Mouse (Mus musculus): ENCODE measurements around the gene Atp8b3.
A peak's percentile ranks its signal among the peaks of the same experiment; 100 is the strongest.

Atp8b3 gene

GRCm38 (mm10) chr10:80568876-80569275, 30.0 kb upstream of the Atp8b3 start:
- no peak for DNase-seq (ENCODE audit: low read depth)

DNA sequence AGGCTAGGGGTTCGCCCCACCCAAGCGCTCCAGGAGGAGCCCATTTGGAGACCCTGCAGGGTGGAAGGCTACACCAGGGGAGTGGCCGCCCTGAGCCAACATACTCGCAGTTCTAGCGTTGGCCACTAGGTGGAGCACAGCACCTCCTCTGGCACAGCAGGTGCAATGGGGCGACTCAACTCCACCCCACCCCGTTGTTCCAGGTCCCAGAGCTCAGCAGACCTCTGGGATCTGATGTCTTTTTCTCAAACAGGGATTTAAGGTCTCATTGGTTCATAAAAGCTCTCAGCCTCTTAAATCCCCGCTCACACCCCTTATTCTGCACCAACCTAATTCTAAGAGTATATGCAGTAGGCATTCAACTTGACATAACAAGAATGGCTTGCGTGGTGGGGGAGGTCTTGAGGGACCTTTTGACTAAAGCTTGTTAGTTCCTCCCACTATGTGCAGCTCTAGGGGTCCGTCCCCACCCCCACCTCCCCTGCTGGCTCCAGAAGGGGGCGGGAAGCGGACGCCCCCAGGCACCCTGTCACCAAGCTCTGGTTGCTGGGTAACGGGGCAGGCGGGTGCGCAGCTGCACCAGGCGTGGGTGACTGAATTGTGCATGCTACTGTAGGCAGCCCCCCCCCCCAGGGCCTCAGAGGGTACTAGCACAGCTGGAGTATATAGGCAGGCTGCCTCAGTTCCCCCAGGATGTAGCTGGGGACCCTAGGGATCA, 27.6 kb upstream of the Atp8b3 start:
- DNase-seq (ENCODE audit: low read depth), result peak; percentile 82

DNA sequence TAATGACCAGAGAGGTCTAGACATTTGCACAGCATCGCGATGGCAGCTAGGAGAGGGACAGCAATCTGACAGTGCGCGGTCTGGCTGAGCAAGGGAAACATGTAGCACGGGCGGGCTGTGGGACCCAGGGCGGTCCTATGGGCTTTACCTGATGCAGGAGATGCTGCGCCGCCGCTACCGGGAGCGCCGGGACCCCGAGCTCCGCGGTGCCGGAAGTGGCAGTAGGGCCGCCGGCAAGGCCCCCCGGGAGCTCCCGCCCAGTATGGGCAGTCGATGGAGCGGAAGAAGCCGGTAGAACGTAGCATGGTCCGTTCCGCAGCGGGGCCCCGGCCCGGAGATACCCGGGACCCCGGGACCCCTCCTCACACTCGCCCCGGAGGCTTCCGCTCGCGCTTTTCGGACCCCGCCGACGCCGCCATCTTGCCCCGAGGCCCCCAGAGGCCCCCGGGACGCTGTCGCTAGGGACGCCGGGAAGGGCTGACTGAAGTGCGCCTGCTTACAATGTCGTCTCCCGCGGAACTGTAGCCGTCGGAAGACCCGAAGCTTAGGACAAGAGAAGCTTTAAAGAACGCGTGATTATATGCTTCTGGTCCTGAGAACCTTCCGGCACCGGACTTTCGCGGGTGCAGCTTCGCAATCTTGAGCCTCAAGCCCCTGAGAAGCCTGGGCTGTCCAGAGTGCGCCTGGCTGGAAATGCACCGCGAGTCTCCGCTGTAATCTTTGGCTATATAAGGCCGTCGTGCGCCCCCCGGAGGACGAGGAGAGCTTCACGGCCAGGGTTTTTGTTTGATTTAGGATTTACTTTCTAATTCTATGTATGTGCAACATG, 22.4 kb upstream of the Atp8b3 start, which contains the start of gene Rexo1:
Gene Rexo1 (minus strand): TSS at position 445 of the 829 bp plus-strand sequence.
- DNase-seq (ENCODE audit: low read depth), result peak; percentile 97

GRCm38 (mm10) chr10:80560621-80561020, 21.7 kb upstream of the Atp8b3 start:
- DNase-seq (ENCODE audit: low read depth), result no peak

DNA sequence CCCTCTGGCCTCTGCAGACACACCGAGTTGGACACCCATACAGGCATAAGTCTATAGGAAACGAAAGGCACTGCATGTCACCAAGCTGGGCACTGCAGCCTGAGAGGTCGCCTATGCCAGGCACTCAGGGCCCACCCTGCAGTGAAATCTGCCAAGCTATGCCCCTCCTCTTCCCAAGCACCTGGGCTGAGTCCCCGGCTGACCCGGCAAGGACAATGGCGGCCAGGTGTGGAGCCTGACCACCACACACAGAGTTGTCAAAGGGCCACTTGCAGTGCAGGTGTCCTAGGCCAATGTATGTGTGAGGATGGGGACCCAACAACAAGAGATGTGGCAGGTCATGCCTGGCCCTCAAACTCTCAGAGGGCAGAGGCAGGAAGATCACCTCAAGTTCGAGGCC, 20.5 kb upstream of the Atp8b3 start:
- DNase-seq (ENCODE audit: low read depth), result no peak

- DNase-seq (ENCODE audit: low read depth), result no peak
Observed at GRCm38 (mm10) chr10:80557346-80557965, 18.5 kb upstream of the Atp8b3 start.

- no peak for DNase-seq (ENCODE audit: low read depth)
Observed at GRCm38 (mm10) chr10:80553997-80554396, 15.1 kb upstream of the Atp8b3 start.

GRCm38 (mm10) chr10:80553575-80553974, 14.7 kb upstream of the Atp8b3 start:
- no peak for DNase-seq (ENCODE audit: low read depth)

DNA sequence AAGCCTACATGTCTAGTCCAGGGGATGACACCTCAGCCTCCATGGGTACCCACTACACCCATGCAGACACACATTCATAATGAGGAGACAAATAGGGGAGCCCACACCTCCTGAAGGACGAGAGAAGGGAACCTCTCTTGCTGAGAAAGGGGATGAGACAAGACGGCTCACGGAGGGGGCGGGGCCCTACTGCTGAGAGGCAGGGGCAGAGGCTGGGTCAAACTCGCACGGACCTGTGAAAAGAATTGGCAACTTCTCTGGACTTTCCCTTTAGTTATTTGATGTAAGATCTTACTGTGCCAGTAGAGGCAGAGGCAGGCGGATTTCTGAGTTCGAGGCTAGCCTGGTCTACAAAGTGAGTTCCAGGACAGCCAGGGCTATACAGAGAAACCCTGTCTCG, 13.4 kb upstream of the Atp8b3 start:
- no peak for DNase-seq (ENCODE audit: low read depth)

- DNase-seq (ENCODE audit: low read depth), result no peak
Observed at GRCm38 (mm10) chr10:80549279-80549678, 10.4 kb upstream of the Atp8b3 start.

DNA sequence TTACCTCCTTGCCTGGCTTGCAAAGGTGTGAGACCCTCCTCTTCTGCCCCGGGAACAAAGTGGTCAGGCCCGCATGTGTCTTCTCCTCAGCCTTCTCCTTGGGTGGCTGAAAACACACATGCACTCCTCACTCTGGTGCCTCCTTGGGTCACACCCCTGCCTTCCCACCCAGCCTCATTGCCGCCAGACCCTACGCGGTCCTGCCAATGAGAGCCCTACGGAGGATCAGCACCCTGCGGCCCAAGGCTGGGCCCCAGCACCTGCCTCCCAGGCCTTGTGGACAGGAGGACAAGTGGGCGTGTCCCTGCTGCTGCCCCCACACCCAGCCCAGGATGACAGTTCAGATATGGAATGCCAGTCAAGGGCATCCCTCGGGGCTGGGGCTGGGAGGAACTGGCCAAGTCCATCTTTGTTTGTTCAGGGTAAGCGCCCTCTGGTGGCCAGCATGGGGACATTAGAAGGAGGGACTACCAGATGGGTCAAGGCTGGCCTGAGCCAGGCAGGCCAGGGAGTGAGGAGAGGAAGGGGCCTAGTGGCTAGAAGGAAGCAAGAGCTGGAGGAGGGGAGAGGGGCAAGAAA, 9.6 kb upstream of the Atp8b3 start:
- no peak for DNase-seq (ENCODE audit: low read depth)

DNA sequence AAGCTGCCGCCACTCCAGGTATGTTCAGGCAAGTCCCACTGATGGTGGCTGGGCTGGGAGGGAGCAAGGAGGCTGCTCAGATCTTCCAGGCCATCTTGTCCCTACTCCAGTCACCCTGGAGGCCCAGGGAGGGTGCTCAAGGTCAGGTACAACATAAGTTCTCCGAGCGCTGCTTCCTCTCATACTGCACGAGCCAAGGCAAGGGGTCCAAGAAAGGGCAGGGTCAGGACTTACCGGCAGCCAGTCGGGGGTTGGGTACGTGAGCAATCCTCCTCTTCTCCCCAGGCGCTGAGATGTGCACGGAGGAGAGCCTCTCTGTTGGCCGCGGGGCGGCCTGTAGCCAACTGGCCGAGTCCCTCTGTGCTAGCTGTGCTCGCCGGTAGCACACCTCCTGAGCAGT, 8.6 kb upstream of the Atp8b3 start:
- DNase-seq (ENCODE audit: low read depth), result no peak

DNA sequence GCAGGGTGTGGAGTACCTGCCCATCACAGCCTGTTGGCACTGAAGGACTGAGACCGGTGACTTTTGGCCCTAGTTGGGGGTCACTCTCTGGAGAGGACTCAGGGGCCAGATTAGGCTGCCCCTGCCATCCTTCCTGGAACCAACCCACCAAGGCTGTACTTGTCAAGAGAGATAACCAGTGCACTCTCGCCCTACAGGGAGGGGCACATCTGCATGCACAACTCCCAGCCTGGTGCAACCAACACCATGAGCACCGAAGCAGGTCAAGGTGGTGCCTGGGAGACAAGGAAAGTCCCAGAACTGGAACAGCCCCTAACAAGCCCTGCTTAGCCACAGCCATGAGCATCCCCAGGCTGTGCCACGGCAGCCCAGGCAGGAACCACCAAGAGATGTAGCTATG, 8.0 kb upstream of the Atp8b3 start:
- DNase-seq (ENCODE audit: low read depth), result no peak

GRCm38 (mm10) chr10:80545590-80545989, 6.7 kb upstream of the Atp8b3 start:
- DNase-seq (ENCODE audit: low read depth), result no peak

DNA sequence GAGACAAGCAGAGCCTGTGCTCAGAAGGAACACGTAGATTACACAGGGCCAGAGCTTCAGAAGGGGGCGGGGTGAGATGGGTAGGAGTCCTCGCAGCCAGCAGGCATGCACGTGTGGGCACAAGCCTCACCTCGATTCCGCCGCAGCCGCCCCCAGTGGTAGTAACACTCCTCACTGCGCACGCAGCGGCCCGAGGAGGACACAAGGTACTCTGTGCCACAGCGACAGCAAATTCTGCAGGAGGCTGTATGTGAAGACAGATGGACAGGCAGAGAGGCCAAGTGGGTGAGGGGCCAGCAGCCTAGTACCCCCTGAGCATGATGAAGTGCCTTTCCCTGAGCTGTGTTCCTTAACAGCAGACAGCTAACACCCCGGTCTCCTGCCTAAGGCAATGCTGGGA, 4.9 kb upstream of the Atp8b3 start:
- no peak for DNase-seq (ENCODE audit: low read depth)

- DNase-seq (ENCODE audit: low read depth), result no peak
Observed at GRCm38 (mm10) chr10:80539493-80539892, 569 bp upstream of the Atp8b3 start.

DNA sequence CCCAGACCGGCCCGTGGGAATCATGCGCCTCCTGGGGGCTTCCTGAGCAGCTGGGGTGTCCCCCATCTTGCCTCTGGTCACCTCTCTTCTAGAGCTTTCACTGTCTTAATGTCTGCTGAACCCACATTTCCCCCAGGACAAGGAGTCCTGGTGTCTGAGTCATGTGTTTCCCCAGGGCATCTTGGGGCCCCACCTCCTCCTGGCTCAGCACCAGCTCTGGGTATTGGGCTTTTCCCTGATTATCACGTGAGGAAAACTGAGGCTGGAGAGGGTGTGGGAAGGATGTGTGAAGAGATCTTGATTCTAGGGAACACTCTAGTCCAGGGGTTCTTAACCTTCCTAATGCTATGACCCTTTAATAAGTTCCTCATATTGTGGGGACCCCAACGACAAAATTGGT, 744 bp downstream of the Atp8b3 start:
- no peak for DNase-seq (ENCODE audit: low read depth)

- no peak for DNase-seq (ENCODE audit: low read depth)
Observed at GRCm38 (mm10) chr10:80535711-80536110, 3.2 kb downstream of the Atp8b3 start.

DNA sequence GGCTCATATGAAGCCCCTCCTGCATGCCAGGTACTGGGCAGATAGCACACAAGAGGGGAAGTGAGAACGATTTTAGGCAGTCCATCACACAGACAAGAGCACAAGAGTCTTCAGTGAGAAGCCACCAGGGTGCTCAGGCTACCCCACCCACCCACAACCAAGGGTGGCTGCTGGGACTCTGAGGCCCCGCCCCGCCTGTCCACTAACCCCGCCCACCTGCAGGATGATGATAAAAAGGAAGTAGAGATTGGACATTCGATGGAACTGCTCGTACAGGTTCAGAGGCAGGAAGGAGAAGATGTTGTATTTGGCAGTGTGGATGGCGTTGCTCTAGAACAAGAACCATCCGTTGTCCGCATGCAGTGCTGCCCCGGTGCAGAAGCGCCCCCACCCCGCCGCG, 3.9 kb downstream of the Atp8b3 start:
- DNase-seq (ENCODE audit: low read depth), result no peak

DNA sequence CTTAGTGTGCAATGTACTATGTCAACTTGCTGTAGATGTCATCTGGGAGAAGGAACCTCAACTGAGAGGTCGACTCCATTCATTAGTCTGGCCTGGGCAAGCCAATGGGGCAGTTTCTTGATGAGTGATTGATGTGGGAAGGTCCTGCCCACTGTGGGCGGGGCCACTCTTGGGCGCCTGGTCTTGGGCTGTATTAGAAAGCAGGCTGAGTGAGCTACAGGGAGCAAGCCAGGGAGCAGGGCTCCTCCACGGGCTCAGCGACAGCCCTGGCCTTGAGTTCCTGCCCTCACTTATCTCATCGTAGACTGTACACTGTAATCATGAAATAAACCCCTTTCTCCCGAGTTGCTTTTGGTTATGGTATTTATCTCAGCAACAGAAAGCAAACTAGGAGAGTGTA, 5.2 kb downstream of the Atp8b3 start:
- no peak for DNase-seq (ENCODE audit: low read depth)

- DNase-seq (ENCODE audit: low read depth), result no peak
Observed at GRCm38 (mm10) chr10:80532783-80533182, 6.1 kb downstream of the Atp8b3 start.

DNA sequence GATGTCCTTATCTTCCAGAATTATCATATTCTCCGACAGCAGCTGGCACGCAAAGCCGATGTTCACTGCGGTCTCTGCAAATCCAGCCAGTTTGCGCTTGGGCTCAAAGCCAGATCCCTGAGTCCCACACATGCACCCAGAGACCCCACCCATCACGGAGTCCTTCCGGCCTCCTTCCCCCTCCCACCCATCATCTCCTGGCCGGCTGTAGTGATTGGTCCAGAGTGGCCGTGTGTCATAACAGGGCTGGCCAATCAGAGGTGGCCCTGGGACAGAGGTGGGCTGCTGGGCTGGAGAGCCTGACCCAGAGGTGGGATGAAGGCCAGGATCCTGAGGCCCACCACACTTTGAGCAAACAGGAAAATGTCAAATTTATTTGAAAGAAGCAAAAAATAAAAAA, 12.8 kb downstream of the Atp8b3 start:
- no peak for DNase-seq (ENCODE audit: low read depth)

- DNase-seq (ENCODE audit: low read depth), result no peak
Observed at GRCm38 (mm10) chr10:80523299-80523698, 15.6 kb downstream of the Atp8b3 start.

Data from c-Kit-positive CD71-negative TER-119-negative erythroid progenitor cells, embryonic 14.5 days (primary cell).